Mouse (Mus musculus) forebrain, embryonic 12.5 days (tissue): ENCODE measurements at regions not wholly inside any gene's neighbourhood (a gene's known extent, or its start where the extent isn't known, plus 50 kb on each side); places are given as distances from the start of the nearest gene placed in this dataset.

Experiments
- ATAC-seq: fragments of 200-750 bp; cut with Nextera tagmentation; 2 replicates; pipeline ENCODE4 v1.8.0; 2017; ENCODE audit warnings: moderate TSS enrichment; ENCODE audit not compliant: low FRiP score
- H3K27ac ChIP-seq: fragments of 300-500 bp; sonication (generic); 2 replicates; pipeline ENCODE4 v1.5.1; 2016; ENCODE audit warnings: mild to moderate bottlenecking
- H3K27me3 ChIP-seq: fragments of 300-500 bp; sonication (generic); 2 replicates; pipeline ENCODE4 v1.6.1; 2016; ENCODE audit warnings: mild to moderate bottlenecking
- H3K36me3 ChIP-seq: fragments of 300-500 bp; sonication (generic); replicated peaks from 2 replicates; pipeline ENCODE4 v1.6.1; 2016; ENCODE audit warnings: mild to moderate bottlenecking
- H3K4me1 ChIP-seq: fragments of 300-500 bp; sonication (generic); 2 replicates; pipeline ENCODE4 v1.6.1; 2016
- H3K4me2 ChIP-seq: fragments of 300-500 bp; sonication (generic); 2 replicates; pipeline ENCODE4 v1.6.1; 2016; ENCODE audit warnings: mild to moderate bottlenecking, moderate library complexity
- H3K4me3 ChIP-seq: fragments of 300-500 bp; sonication (generic); replicated peaks from 2 replicates; pipeline ENCODE4 v1.5.1; 2016; ENCODE audit warnings: mild to moderate bottlenecking
- H3K9ac ChIP-seq: fragments of 300-500 bp; sonication (generic); 2 replicates; pipeline ENCODE4 v1.6.1; 2016; ENCODE audit warnings: mild to moderate bottlenecking
- H3K9me3 ChIP-seq: fragments of 300-500 bp; sonication (generic); 2 replicates; pipeline ENCODE4 v1.6.1; 2016
- WGBS: fragments of 180-500 bp; shearing (Covaris S2); methylation state at CpG from one replicate; pipeline ENCODE4 v1.1.7; 2016; 5-methylcytosine and 5-hydroxymethylcytosine counted together

- Histone ChIP-seq H3K4me1 (peaks cover 7% of the 10 kb centered on the region; the same call in 1 of the 2 replicates), H3K4me2 (no peak overlapping the region), H3K27ac (no peak overlapping the region), H3K9me3 (no peaks in the 10 kb centered on the region), H3K9ac (no peak overlapping the region), H3K36me3 (no peaks in the 10 kb centered on the region), H3K4me3 (no peak overlapping the region), H3K27me3 (0 out of 2 replicates have a peak, but pooled peaks cover 2% of the 10 kb centered on the region)
- WGBS, result 75% methylated on average over 8 of the region's 8 CpGs
- no peak for ATAC-seq
Measured at GRCm38 (mm10) chr13:97676536-97677048, 83.8 kb downstream of the Gm10260 start.

DNA sequence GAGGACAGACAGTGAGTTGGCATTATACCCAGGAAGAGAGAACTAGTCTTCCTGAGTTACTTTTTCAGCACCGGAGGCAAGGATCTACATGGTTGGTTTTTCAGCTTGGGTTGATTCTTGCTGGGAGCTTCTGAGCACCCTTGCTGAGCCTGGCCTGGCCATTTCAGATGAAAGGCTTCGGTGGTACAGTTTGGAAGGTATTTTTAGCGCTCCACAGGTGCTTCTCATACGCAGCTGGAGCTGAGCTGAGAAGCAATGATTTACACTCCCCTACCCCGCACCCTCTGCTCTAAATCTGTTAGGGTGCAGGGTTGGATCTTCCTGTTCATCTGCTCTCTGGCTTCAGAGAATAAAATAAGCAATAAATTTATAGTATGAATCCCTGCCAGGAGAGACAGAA lies 87.3 kb downstream of the Gm10260 start:
- peaks cover 25% of the 10 kb centered on the region for H3K4me1 ChIP-seq

GRCm38 (mm10) chr13:97672038-97672675 lies 88.3 kb downstream of the Gm10260 start:
- H3K9me3 ChIP-seq, result no peaks in the 10 kb centered on the region
- H3K9ac ChIP-seq, result no peak overlapping the region
- peak overlapping the region; percentile 6; the same call in 1 of the 2 replicates for H3K27ac ChIP-seq
- 0 out of 2 replicates have a peak, but pooled peaks cover 2% of the 10 kb centered on the region for H3K27me3 ChIP-seq
- 77% methylated on average over 7 of the region's 7 CpGs for WGBS
- no peak overlapping the region for H3K4me2 ChIP-seq
- no peaks in the 10 kb centered on the region for H3K36me3 ChIP-seq
- ATAC-seq, result no peak
- H3K4me1 ChIP-seq, result peaks cover 27% of the 10 kb centered on the region
- no peak overlapping the region for H3K4me3 ChIP-seq

More for the DNA sequence above, 87.3 kb downstream of the Gm10260 start:
- H3K36me3 ChIP-seq, result no peaks in the 10 kb centered on the region
- no peak overlapping the region for H3K27ac ChIP-seq
- H3K9me3 ChIP-seq, result no peaks in the 10 kb centered on the region
- H3K4me3 ChIP-seq, result no peak overlapping the region
- 96% methylated on average over 5 of the region's 5 CpGs for WGBS
- no peak overlapping the region for H3K9ac ChIP-seq
- no peak for ATAC-seq
- H3K27me3 ChIP-seq, result 0 out of 2 replicates have a peak, but pooled peaks cover 2% of the 10 kb centered on the region
- no peak overlapping the region for H3K4me2 ChIP-seq

DNA sequence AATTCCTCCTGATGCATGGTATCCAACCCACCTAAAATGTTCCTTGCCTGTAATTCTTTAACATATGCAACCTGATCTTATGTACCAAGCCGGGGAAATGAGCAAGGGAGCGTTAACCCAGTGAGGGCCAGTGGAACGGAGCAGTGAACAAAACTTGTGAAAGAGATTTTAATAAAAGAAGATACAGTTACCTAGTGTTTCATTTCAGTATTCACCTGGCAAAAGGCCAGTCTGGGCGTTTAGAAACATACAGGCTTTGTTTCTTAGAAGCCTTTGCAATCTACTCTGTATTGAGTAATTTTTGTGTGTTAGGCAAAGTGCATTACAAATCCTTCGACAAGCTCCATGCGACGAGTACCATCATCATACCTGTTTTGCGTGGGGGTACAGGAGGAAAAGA lies 91.1 kb downstream of the Gm10260 start:
- 82% methylated on average over 8 of the region's 8 CpGs for WGBS
- Histone ChIP-seq H3K4me2 (no peak overlapping the region), H3K9ac (no peak overlapping the region), H3K36me3 (no peaks in the 10 kb centered on the region), H3K4me1 (peaks cover 27% of the 10 kb centered on the region), H3K9me3 (no peaks in the 10 kb centered on the region), H3K27me3 (0 out of 2 replicates have a peak, but pooled peaks cover 2% of the 10 kb centered on the region), H3K4me3 (no peak overlapping the region), H3K27ac (peak overlapping the region; percentile 53; the same call in 1 of the 2 replicates)
- no peak for ATAC-seq

- 30% methylated on average over 5 of the region's 5 CpGs for WGBS
- Histone ChIP-seq H3K4me3 (no peak overlapping the region), H3K27me3 (0 out of 2 replicates have a peak, but pooled peaks cover 2% of the 10 kb centered on the region), H3K36me3 (no peaks in the 10 kb centered on the region), H3K4me2 (no peak overlapping the region), H3K9ac (no peak overlapping the region), H3K27ac (peak overlapping the region; percentile 53), H3K4me1 (peaks cover 27% of the 10 kb centered on the region), H3K9me3 (no peaks in the 10 kb centered on the region)
- ATAC-seq, result no peak
Measured at GRCm38 (mm10) chr13:97668910-97669309, 91.5 kb downstream of the Gm10260 start.

- ATAC-seq, result no peak
- no peaks in the 10 kb centered on the region for H3K9me3 ChIP-seq
- H3K4me3 ChIP-seq, result no peak overlapping the region
- no peak overlapping the region for H3K27ac ChIP-seq
- 0 out of 2 replicates have a peak, but pooled peaks cover 4% of the 10 kb centered on the region for H3K27me3 ChIP-seq
- no peak overlapping the region for H3K9ac ChIP-seq
- no peak overlapping the region for H3K4me2 ChIP-seq
- 89% methylated on average over 7 of the region's 7 CpGs for WGBS
- no peaks in the 10 kb centered on the region for H3K36me3 ChIP-seq
- peaks cover 30% of the 10 kb centered on the region for H3K4me1 ChIP-seq
Measured at GRCm38 (mm10) chr13:97667313-97667712, 93.1 kb downstream of the Gm10260 start.

DNA sequence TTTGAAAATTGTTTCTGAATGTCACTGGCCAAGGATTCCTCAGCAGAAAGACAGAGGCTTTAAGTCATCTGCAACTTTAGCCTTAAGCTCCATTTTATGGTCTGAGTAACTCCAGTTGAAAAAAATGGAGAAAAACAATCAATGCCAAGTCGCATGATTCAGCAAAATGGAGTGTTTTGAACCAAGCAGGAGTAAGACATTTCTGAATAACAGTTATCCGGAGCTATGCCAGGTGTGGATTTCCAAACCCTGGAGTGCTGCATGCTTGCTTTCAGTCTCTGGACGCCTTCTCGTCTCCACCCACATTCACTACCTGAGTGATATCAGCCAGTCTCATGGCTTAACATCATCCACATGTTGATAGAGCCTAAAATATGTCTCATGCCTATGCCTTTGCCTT lies 93.7 kb downstream of the Gm10260 start:
- no peak for ATAC-seq
- 94% methylated on average over 4 of the region's 4 CpGs for WGBS
- H3K9ac ChIP-seq, result no peak overlapping the region

GRCm38 (mm10) chr13:97665226-97665625 lies 95.2 kb downstream of the Gm10260 start:
- H3K27me3 ChIP-seq, result 0 out of 2 replicates have a peak, but pooled peaks cover 4% of the 10 kb centered on the region
- H3K4me3 ChIP-seq, result no peak overlapping the region
- H3K9ac ChIP-seq, result no peak overlapping the region
- H3K9me3 ChIP-seq, result no peaks in the 10 kb centered on the region
- H3K36me3 ChIP-seq, result no peaks in the 10 kb centered on the region
- no peak for ATAC-seq
- no peak overlapping the region for H3K27ac ChIP-seq
- no peak overlapping the region for H3K4me2 ChIP-seq
- 86% methylated on average over 1 of the region's 1 CpGs for WGBS
- H3K4me1 ChIP-seq, result peaks cover 30% of the 10 kb centered on the region

More for the DNA sequence above, 93.7 kb downstream of the Gm10260 start:
- peaks cover 25% of the 10 kb centered on the region for H3K4me1 ChIP-seq
- no peak overlapping the region for H3K27ac ChIP-seq
- no peak overlapping the region for H3K4me2 ChIP-seq
- no peaks in the 10 kb centered on the region for H3K36me3 ChIP-seq
- H3K27me3 ChIP-seq, result 0 out of 2 replicates have a peak, but pooled peaks cover 4% of the 10 kb centered on the region
- H3K9me3 ChIP-seq, result no peaks in the 10 kb centered on the region
- H3K4me3 ChIP-seq, result no peak overlapping the region

DNA sequence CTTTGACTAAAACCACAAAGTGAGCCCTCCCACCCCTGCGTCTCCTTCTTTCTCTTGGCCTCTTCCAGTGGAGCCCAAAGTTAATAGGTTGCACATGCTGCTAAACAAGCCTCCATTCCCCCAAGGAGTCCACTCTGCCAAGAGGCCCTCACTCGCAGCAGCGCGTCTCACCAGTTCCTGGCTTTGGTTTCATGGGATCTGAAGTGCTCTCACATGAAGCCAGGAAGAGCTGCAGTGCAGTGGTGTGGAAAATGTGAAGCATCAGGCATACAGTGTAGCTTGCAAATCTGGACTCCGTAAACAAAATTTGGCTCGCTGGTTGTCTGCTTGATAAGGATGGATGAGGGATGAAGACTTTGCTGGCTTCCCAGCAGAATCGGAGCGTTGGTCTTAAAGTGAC lies 97.7 kb downstream of the Gm10260 start:
- Histone ChIP-seq H3K9ac (no peak overlapping the region), H3K9me3 (no peaks in the 10 kb centered on the region), H3K36me3 (no peaks in the 10 kb centered on the region), H3K4me2 (no peak overlapping the region), H3K27ac (no peak overlapping the region), H3K4me1 (peaks cover 9% of the 10 kb centered on the region; the same call in 1 of the 2 replicates), H3K27me3 (0 out of 2 replicates have a peak, but pooled peaks cover 4% of the 10 kb centered on the region), H3K4me3 (no peak overlapping the region)
- ATAC-seq, result no peak
- WGBS, result 81% methylated on average over 8 of the region's 8 CpGs

DNA sequence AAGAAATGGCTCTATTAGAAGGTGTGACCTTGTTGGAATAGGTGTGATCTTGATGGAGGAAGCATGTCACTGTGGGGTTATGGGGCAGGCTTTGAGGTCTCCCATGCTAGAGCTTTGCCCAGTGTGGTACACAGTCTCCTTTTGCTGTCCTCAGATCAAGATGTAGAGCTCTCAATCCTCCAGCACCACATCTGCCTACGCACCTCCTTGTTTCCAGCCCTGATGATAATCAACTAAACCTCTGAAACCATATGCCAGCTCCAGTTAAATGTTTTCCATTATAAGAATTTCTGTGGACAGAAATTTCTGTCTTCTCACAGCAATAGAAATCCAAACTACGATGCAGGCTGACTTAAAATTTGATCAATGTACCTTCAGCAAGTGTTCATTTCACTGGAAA lies 103.8 kb downstream of the Gm10260 start:
- H3K4me2 ChIP-seq, result no peak overlapping the region
- peaks cover 9% of the 10 kb centered on the region; the same call in 1 of the 2 replicates for H3K4me1 ChIP-seq
- no peak for ATAC-seq
- H3K27me3 ChIP-seq, result no peaks in the 10 kb centered on the region
- H3K4me3 ChIP-seq, result no peak overlapping the region
- WGBS, result 91% methylated on average over 2 of the region's 2 CpGs
- no peak overlapping the region for H3K9ac ChIP-seq
- no peak overlapping the region for H3K27ac ChIP-seq
- no peaks in the 10 kb centered on the region for H3K9me3 ChIP-seq
- H3K36me3 ChIP-seq, result no peaks in the 10 kb centered on the region

DNA sequence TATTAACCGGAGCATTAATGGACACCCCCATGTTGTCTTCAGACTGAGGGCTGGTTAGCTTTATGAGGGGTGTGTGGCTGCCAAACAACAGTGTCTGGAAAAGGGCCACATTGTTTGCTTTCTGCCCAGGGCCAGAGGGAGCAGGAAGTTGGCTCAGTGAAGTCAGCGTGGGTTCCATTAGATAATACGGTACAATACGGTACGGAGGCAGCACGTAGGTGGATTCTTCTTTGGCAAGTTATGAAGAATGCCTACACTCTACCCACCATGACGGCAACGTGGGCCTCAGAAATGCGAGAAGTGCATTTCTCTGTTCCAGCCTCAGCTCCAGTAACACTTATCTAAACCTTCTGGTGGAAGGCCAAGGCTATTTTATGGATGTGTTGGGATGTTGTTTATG lies 108.2 kb downstream of the Gm10260 start:
- WGBS, result 92% methylated on average over 9 of the region's 9 CpGs
- no peak overlapping the region for H3K27ac ChIP-seq
- ATAC-seq, result no peak

GRCm38 (mm10) chr13:97651761-97652160 lies 108.7 kb downstream of the Gm10260 start:
- ATAC-seq, result peak; percentile 55
- Histone ChIP-seq H3K4me1 (0 out of 2 replicates have a peak, but pooled peaks cover 7% of the 10 kb centered on the region), H3K4me3 (no peak overlapping the region), H3K36me3 (no peaks in the 10 kb centered on the region), H3K4me2 (no peak overlapping the region), H3K9ac (no peak overlapping the region), H3K9me3 (no peaks in the 10 kb centered on the region), H3K27me3 (no peaks in the 10 kb centered on the region), H3K27ac (no peak overlapping the region)
- WGBS, result 29% methylated on average over 9 of the region's 9 CpGs

More for the DNA sequence above, 108.2 kb downstream of the Gm10260 start:
- 0 out of 2 replicates have a peak, but pooled peaks cover 7% of the 10 kb centered on the region for H3K4me1 ChIP-seq
- H3K36me3 ChIP-seq, result no peaks in the 10 kb centered on the region
- no peak overlapping the region for H3K4me2 ChIP-seq
- H3K9me3 ChIP-seq, result no peaks in the 10 kb centered on the region
- no peak overlapping the region for H3K9ac ChIP-seq
- no peak overlapping the region for H3K4me3 ChIP-seq
- no peaks in the 10 kb centered on the region for H3K27me3 ChIP-seq
